Mouse (Mus musculus): ENCODE data around the gene Gm5767. TPM values are rescaled to one million over a fixed set of nuclear protein-coding genes. Genes with fewer than 3 reads are reported as not detected.

The Gm5767 gene
- total and polyA plus RNA-seq, 2 experiments from 2014 or later, result not detected

DNA sequence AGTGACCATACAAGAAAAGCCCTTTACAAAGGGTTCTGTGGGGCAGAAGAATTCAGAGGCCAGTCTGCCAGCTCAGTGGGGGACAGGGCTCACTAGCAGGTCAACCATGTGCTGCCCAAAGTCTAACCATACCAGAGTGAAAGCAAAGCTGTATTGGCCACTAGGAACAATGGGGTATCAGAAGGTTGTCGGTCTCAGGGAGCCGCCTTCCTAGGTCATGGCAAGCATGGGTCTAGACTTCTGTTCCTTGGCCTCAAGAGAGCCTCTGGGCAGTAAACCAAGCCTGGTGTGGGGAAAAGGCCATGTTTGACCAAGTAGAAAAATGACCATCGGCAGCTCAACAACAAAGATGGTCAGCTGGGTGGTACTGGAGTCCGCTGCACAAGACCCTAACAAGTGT is 21.8 kb upstream of the Gm5767 start:
- Histone ChIP-seq H3K4me2 (ENCODE audit: low read depth, low read length) (no peak overlapping the region), H3K27ac (no peak overlapping the region), H3K9ac (replicated peaks; ENCODE audit: low read length) (no peak overlapping the region), H3K4me1 (ENCODE audit: insufficient read depth, low read length) (no peaks in the 10 kb centered on the region), H3K4me3 (ENCODE audit: low read length) (no peak overlapping the region), H3K27me3 (ENCODE audit: insufficient read depth, low read length) (no peaks in the 10 kb centered on the region), H3K9me3 (ENCODE audit: low read length) (no peaks in the 10 kb centered on the region), H3K36me3 (ENCODE audit: insufficient read depth, low read length) (peaks cover 42% of the 10 kb centered on the region)
- ATAC-seq (no peak), DNase-seq (ENCODE audit: low spot score) (no peak)
- TF ChIP-seq CTCF (IDR thresholded peaks at IDR 0.05; ENCODE audit: low read depth), result no peak
- WGBS, result 84% methylated on average over 4 of the region's 4 CpGs

DNA sequence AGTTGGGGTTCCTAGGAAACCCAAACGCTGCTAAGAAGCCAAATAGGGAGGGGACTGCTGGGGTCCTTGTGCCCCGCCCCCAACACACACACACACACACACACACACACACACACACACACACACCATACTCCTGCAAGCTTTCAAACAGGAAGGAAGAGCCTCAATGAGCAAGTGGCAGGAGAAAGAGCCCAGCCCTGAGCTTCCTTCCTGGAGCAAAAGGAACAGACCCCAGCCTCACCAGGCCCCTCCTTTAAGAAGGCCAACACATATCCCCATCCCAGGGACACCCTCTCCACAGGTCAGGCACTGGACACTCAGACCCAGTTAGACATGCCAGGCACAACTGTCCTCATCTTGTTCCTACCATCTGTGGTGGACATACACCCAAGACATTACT is 17.5 kb upstream of the Gm5767 start:
- Histone ChIP-seq H3K36me3 (ENCODE audit: insufficient read depth, low read length) (peaks cover 23% of the 10 kb centered on the region), H3K27ac (peak overlapping the region; percentile 65)

DNA sequence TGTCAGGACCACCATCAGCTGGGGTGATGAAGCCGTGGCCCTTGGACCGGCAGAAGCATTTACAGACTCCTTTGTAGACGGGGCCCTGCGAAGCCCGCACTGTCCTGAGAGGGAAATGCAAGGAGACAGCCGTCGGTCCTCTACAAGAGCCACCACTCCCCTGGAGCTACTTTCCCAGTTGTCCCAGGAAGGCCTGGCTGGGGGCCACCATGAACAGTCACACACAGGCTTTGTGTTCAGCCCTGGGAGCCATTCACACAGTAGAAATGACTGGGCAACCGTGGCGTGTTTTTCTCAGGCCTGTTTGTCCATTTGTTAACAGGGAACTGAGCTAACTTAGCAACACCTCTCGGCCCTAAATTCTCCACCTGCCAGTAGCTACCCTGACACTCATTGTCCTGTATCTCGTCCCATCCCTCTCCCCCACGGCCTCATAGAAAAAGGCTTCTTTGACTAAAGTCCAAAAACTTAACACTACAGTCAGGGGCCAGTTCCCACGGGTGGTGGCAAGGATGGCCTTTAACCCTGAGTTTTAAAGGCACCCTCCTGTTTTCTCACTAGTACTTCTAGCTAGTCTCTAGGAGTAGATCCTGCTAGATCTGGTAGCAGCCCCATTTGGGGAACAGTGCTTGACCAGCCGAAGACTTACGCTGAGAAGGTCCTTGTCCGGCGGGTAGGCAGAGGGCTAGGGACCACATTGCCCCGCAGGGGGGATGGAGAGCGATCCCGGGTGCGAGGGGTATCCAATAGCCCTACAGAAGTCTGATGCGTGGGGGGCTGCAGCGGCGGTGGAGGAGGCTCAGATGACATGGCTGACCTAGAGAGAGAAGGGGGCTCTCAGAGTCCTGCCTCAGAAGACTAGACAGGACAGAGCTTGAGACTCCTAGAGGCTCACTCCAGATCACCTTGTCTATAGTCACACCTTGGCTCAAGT is 16.7 kb upstream of the Gm5767 start:
- peak overlapping the region; percentile 65 for H3K27ac ChIP-seq
- H3K4me1 ChIP-seq (ENCODE audit: insufficient read depth, low read length), result peaks cover 11% of the 10 kb centered on the region; the same call in 1 of the 2 replicates
- no peak overlapping the region for H3K9ac ChIP-seq (replicated peaks; ENCODE audit: low read length)
- 73% methylated on average over 24 of the region's 24 CpGs for WGBS
- H3K4me3 ChIP-seq (ENCODE audit: low read length), result no peak overlapping the region
- no peak for TF ChIP-seq CTCF (IDR thresholded peaks at IDR 0.05; ENCODE audit: low read depth)
- H3K9me3 ChIP-seq (ENCODE audit: low read length), result no peaks in the 10 kb centered on the region
- DNase-seq (ENCODE audit: low spot score) (peak; percentile 52), ATAC-seq (peak; percentile 44; the same call in 1 of the 2 replicates)
- peaks cover 23% of the 10 kb centered on the region for H3K36me3 ChIP-seq (ENCODE audit: insufficient read depth, low read length)
- no peaks in the 10 kb centered on the region for H3K27me3 ChIP-seq (ENCODE audit: insufficient read depth, low read length)
- no peak overlapping the region for H3K4me2 ChIP-seq (ENCODE audit: low read depth, low read length)

More for the DNA sequence above, 17.5 kb upstream of the Gm5767 start:
- Histone ChIP-seq H3K4me3 (ENCODE audit: low read length) (no peak overlapping the region), H3K9ac (replicated peaks; ENCODE audit: low read length) (no peak overlapping the region), H3K9me3 (ENCODE audit: low read length) (no peaks in the 10 kb centered on the region), H3K27me3 (ENCODE audit: insufficient read depth, low read length) (no peaks in the 10 kb centered on the region), H3K4me1 (ENCODE audit: insufficient read depth, low read length) (peaks cover 5% of the 10 kb centered on the region; the same call in 1 of the 2 replicates), H3K4me2 (ENCODE audit: low read depth, low read length) (no peak overlapping the region)
- 69% methylated on average over 2 of the region's 2 CpGs for WGBS
- DNase-seq (ENCODE audit: low spot score) (no peak), ATAC-seq (no peak)
- no peak for TF ChIP-seq CTCF (IDR thresholded peaks at IDR 0.05; ENCODE audit: low read depth)

DNA sequence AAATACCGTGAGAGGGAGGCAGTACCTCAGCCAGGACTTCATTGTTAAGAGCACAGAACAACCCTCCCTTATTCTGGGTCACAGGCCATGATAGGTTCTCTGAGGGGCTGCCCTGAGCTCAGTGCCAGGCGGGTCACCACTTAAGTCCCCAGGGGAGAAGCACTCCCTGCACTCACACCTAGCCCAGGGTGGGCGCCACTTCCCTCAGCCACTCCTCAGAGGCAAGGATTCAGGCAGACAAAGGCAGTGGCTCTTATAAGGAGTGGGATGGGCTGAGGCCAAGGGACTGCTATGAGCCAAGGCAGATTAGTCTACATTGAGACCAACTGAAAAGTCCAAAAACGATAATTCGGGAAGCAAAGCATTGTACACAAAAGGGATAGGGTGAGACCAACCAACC is 15.2 kb upstream of the Gm5767 start:
- Histone ChIP-seq H3K4me2 (ENCODE audit: low read depth, low read length) (no peak overlapping the region), H3K4me3 (ENCODE audit: low read length) (no peak overlapping the region), H3K27ac (no peak overlapping the region), H3K27me3 (ENCODE audit: insufficient read depth, low read length) (no peaks in the 10 kb centered on the region), H3K4me1 (ENCODE audit: insufficient read depth, low read length) (peaks cover 20% of the 10 kb centered on the region; the same call in 1 of the 2 replicates), H3K9me3 (ENCODE audit: low read length) (no peaks in the 10 kb centered on the region), H3K9ac (replicated peaks; ENCODE audit: low read length) (no peak overlapping the region), H3K36me3 (ENCODE audit: insufficient read depth, low read length) (peaks cover 13% of the 10 kb centered on the region; the same call in 1 of the 2 replicates)
- DNase-seq (ENCODE audit: low spot score) (no peak), ATAC-seq (no peak)
- no peak for TF ChIP-seq CTCF (IDR thresholded peaks at IDR 0.05; ENCODE audit: low read depth)
- WGBS, result 85% methylated on average over 5 of the region's 5 CpGs

DNA sequence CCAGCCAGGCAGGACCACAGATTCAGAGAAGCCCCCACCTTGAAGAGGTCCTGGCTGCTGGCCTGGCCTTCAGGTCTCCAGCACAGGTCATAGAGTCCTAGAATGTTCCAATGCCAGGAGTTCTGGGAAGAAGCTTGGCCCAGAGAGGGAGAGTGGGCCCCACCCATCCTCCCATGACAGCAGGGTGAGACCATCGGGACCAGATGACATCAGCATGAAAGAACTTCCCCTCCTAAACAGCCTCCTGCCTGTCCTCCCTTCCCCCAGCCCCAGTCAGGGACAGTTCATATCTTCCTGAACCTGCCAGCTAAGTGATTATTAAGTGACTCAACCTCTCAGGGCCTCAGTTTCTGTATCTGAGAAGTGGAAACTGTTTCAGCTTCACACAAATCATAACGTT is 14.1 kb upstream of the Gm5767 start:
- Histone ChIP-seq H3K4me2 (ENCODE audit: low read depth, low read length) (no peak overlapping the region), H3K27ac (0 out of 2 replicates have a peak overlapping the region, but pooled peaks have one; percentile 20), H3K4me1 (ENCODE audit: insufficient read depth, low read length) (peaks cover 26% of the 10 kb centered on the region; the same call in 1 of the 2 replicates), H3K36me3 (ENCODE audit: insufficient read depth, low read length) (peaks cover 10% of the 10 kb centered on the region; the same call in 1 of the 2 replicates), H3K9ac (replicated peaks; ENCODE audit: low read length) (no peak overlapping the region), H3K27me3 (ENCODE audit: insufficient read depth, low read length) (no peaks in the 10 kb centered on the region), H3K4me3 (ENCODE audit: low read length) (no peak overlapping the region), H3K9me3 (ENCODE audit: low read length) (no peaks in the 10 kb centered on the region)
- WGBS, result 56% methylated on average over 2 of the region's 2 CpGs
- TF ChIP-seq CTCF (IDR thresholded peaks at IDR 0.05; ENCODE audit: low read depth), result no peak
- DNase-seq (ENCODE audit: low spot score) (no peak), ATAC-seq (no peak)

DNA sequence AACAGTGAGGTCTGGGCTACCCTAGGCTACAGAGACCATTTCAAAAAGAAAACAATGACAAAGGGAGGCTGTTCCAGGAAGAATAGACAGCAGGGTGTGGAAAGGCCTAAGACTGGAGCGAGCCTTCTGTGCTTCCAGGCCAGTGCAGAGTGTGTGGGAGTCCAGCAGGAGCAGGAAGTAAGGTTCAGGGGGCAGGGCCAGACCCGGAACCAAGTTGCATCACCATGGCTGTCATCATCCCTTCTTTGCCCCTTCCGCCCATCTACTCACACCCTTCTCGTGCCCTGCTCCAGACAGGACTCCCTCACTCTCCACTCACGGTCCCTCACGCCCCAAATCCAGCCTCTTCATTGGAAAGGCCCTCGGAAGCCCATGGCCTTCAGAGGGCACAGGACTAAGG is 13.3 kb upstream of the Gm5767 start:
- Histone ChIP-seq H3K4me3 (ENCODE audit: low read length) (no peak overlapping the region), H3K27ac (no peak overlapping the region), H3K9me3 (ENCODE audit: low read length) (no peaks in the 10 kb centered on the region), H3K4me2 (ENCODE audit: low read depth, low read length) (no peak overlapping the region), H3K36me3 (ENCODE audit: insufficient read depth, low read length) (0 out of 2 replicates have a peak, but pooled peaks cover 3% of the 10 kb centered on the region), H3K9ac (replicated peaks; ENCODE audit: low read length) (no peak overlapping the region), H3K4me1 (ENCODE audit: insufficient read depth, low read length) (peaks cover 26% of the 10 kb centered on the region; the same call in 1 of the 2 replicates), H3K27me3 (ENCODE audit: insufficient read depth, low read length) (no peaks in the 10 kb centered on the region)
- ATAC-seq (no peak), DNase-seq (ENCODE audit: low spot score) (no peak)
- 81% methylated on average over 7 of the region's 7 CpGs for WGBS
- TF ChIP-seq CTCF (IDR thresholded peaks at IDR 0.05; ENCODE audit: low read depth), result no peak

Data from hindbrain, postnatal 0 days (tissue).